Mouse (Mus musculus) ES-E14 (cell line): ENCODE data around the gene Panx3. TPM values are rescaled to one million over a fixed set of nuclear protein-coding genes. Genes with fewer than 3 reads are reported as not detected.

Experiments used
- DNase-seq: peaks from one replicate; pipeline ENCODE4 v3.0.0-alpha.2; 2013; ENCODE audit warnings: low read depth, low spot score
- H3K27ac ChIP-seq: 2 replicates; pipeline ENCODE4 v1.5.1; 2012; ENCODE audit warnings: low read depth, mild to moderate bottlenecking, low read length, moderate library complexity, mixed read lengths; ENCODE audit not compliant: poor library complexity, insufficient read depth, severe bottlenecking
- H3K36me3 ChIP-seq: 2 replicates; pipeline ENCODE4 v1.6.1; 2012; ENCODE audit warnings: mild to moderate bottlenecking, low read length, moderate library complexity, mixed read lengths; ENCODE audit not compliant: control insufficient read depth, poor library complexity, insufficient read depth, severe bottlenecking
- H3K4me1 ChIP-seq, 2 experiments: fragments of 150-350 bp in 1 of 2; sonication (generic) in 1 of 2; 2 replicates each; pipeline ENCODE4 v1.6.1; 2012; ENCODE audit warnings: low read length in 2 of 2, mild to moderate bottlenecking in 1 of 2, mixed read lengths in 1 of 2; ENCODE audit not compliant: control insufficient read depth in 2 of 2, insufficient read depth in 2 of 2, poor library complexity in 1 of 2
- H3K4me3 ChIP-seq, 2 experiments: fragments of 150-350 bp in 1 of 2; sonication (generic) in 1 of 2; 2 replicates each; pipeline ENCODE4 v1.5.1; 2012; ENCODE audit warnings: low read length in 2 of 2, low read depth in 1 of 2, mild to moderate bottlenecking in 1 of 2, mixed read lengths in 1 of 2; ENCODE audit not compliant: insufficient read depth in 1 of 2, poor library complexity in 1 of 2, severe bottlenecking in 1 of 2
- H3K9ac ChIP-seq: 2 replicates; pipeline ENCODE4 v1.6.1; 2012; ENCODE audit warnings: low read depth, mild to moderate bottlenecking, low read length, mixed read lengths; ENCODE audit not compliant: poor library complexity, insufficient read depth, severe bottlenecking
- H3K9me3 ChIP-seq: fragments of 150-350 bp; sonication (generic); 2 replicates; pipeline ENCODE4 v1.6.1; 2012; ENCODE audit warnings: low read depth, mild to moderate bottlenecking, low read length; ENCODE audit not compliant: control insufficient read depth, insufficient read depth
- CHD2 ChIP-seq: IDR thresholded peaks from 2 replicates; pipeline ENCODE4 v1.6.1; 2014; ENCODE audit warnings: mild to moderate bottlenecking, low read depth, low read length, inconsistent platforms
- HCFC1 ChIP-seq: IDR thresholded peaks from 2 replicates; pipeline ENCODE4 v1.6.1; 2012; ENCODE audit warnings: low read length, inconsistent platforms, borderline replicate concordance; ENCODE audit not compliant: insufficient read depth
- MAFK ChIP-seq: IDR thresholded peaks from 2 replicates; pipeline ENCODE4 v1.6.1; 2014; ENCODE audit warnings: mild to moderate bottlenecking, low read depth, low read length, inconsistent platforms; ENCODE audit not compliant: insufficient read depth
- ZC3H11A ChIP-seq: IDR thresholded peaks from 2 replicates; pipeline ENCODE4 v1.6.1; 2012; ENCODE audit warnings: low read depth, mild to moderate bottlenecking, inconsistent platforms, low read length, borderline replicate concordance
- ZNF384 ChIP-seq: IDR thresholded peaks from 2 replicates; pipeline ENCODE4 v1.6.1; 2012; ENCODE audit warnings: low read depth, low read length, inconsistent platforms
- in situ Hi-C, 2 experiments: fragments of 600-800 bp; cut with MboI; formaldehyde crosslinking; loops; one replicate each; pipeline ENCODE4 v1.15.1; 2025; ENCODE audit warnings: low sequenced_read_pairs in 2 of 2, inconsistent platforms in 1 of 2; ENCODE audit not compliant: unreplicated experiment in 2 of 2
- total RNA-seq: library from RNA; depleted of rRNA; stranded (reverse); fragments of 300-350 nt; gene quantifications from 2 replicates; pipeline ENCODE4 v1.2.3, GENCODE M21; 2012

The Panx3 gene
- total RNA-seq, 1 experiment = 0.13 TPM

DNA sequence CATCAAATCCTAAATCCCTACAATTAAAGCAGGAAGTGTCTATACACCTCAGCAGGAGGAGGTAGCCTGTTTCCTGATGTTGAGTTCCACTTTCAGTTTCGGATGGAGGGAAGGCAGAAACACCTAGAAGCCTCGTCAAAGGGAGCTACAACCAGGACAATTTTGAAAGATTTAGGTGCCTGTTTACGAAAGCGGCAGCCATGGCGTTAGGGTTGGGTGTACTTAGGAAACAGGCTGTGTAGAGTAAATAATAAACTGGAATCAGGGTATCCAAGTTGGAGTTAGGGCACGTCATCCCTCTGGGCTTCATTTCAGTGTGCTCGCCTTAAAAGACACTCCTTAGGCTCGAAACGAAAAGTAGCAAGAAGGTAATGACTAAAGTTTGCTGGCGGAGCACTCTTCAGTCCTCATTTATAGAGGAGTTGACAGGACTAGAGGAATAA is 12.6 kb downstream of the Panx3 start:
- DNase-seq = no peak
- H3K36me3 ChIP-seq = peaks cover 19% of the 10 kb centered on the region
- no peak for TF ChIP-seq ZNF384
- TF ChIP-seq ZC3H11A = no peak
- TF ChIP-seq HCFC1 = no peak
- TF ChIP-seq MAFK = no peak
- TF ChIP-seq CHD2 = no peak
- peak overlapping the region; percentile 18; the same call in 1 of the 2 replicates for H3K27ac ChIP-seq
- peaks cover 0 to 3% of the 10 kb centered on the region in 2 experiments; a peak in 1 of 4 replicates for H3K4me1 ChIP-seq
- in situ Hi-C loops = no loop called here
- H3K9ac ChIP-seq = peak overlapping the region; percentile 92
- H3K4me3 ChIP-seq = peak overlapping the region; percentile 77 to 84
- H3K9me3 ChIP-seq = no peaks in the 10 kb centered on the region

DNA sequence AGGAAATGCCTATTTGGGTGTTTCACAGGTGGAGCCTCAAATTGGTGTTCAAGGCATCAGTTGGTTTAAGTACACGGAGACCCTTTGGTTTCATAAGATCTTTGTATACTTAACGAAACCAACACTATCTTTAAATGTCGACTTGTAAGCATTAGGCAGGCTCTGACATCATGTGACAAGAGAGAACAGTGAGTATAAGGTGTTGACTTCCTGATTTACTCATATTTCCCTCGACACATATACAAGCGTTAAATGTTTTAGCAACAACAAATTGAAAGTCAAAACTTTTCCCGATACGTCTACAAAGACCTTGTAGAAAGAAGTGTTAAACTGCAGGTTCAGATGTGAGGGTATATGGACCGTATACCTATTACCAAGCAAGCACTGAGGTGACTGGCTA is 13.1 kb downstream of the Panx3 start:
- Histone ChIP-seq H3K4me3 (peak overlapping the region; percentile 77 to 84), H3K36me3 (peaks cover 24% of the 10 kb centered on the region), H3K9me3 (no peaks in the 10 kb centered on the region), H3K4me1 (peaks cover 0 to 3% of the 10 kb centered on the region in 2 experiments; a peak in 1 of 4 replicates), H3K27ac (no peak overlapping the region), H3K9ac (no peak overlapping the region; the same call in 1 of the 2 replicates)
- no peak for DNase-seq
- in situ Hi-C loops = no loop called here
- TF ChIP-seq CHD2 (no peak), ZNF384 (no peak), MAFK (no peak), ZC3H11A (no peak), HCFC1 (no peak)

DNA sequence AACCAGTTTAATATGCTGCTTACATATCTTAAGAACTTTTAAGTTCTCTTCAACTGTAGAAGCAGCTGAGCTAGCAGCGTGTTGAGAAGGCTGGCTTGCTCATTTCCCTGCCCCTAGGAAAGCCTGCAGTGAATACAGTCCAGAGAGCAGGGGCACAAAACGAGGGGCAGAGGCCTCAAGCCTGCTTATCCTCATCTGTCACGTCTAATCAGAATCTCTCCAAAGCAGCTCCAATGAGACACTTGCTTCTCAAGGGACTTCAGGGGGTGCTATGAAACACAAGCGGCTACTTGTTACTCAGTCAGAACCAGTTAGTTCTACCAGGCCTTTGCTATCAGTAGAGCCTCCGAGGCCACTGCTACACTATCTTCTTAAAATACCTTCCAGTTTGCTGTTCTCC is 15.2 kb downstream of the Panx3 start:
- Histone ChIP-seq H3K4me3 (no peak overlapping the region), H3K4me1 (peaks cover 0 to 3% of the 10 kb centered on the region in 2 experiments; a peak in 1 of 4 replicates), H3K9ac (no peak overlapping the region), H3K9me3 (no peaks in the 10 kb centered on the region), H3K36me3 (peaks cover 37% of the 10 kb centered on the region), H3K27ac (no peak overlapping the region)
- DNase-seq = no peak
- in situ Hi-C loops = no loop called here
- no peak for TF ChIP-seq ZNF384
- no peak for TF ChIP-seq ZC3H11A
- TF ChIP-seq HCFC1 = no peak

DNA sequence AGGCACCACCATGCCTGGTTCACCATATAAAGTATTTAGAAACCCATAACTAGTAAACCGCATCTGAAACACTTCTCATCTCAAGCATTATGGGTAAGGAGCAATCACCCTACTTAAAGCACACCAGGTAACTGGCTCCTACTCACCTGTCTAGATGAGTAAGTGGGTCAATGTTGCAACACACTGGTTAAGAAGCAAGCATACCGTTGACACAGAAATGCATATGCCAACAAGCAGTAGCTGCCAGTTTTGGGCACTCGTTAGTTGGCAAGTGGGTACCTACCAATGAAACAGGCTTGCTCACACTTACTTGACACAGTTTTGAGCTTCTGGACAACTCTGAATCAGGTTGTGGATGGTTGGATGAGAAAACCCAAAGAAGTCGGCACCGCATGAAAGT is 18.4 kb downstream of the Panx3 start:
- H3K4me3 ChIP-seq = no peak overlapping the region
- H3K9me3 ChIP-seq = no peaks in the 10 kb centered on the region
- TF ChIP-seq MAFK = no peak
- no peak for TF ChIP-seq ZC3H11A
- TF ChIP-seq HCFC1 = no peak
- no peak overlapping the region for H3K9ac ChIP-seq
- DNase-seq = no peak
- H3K27ac ChIP-seq = no peak overlapping the region
- in situ Hi-C loops = no loop called here
- H3K4me1 ChIP-seq = no peaks in the 10 kb centered on the region
- H3K36me3 ChIP-seq = peaks cover 39% of the 10 kb centered on the region

DNA sequence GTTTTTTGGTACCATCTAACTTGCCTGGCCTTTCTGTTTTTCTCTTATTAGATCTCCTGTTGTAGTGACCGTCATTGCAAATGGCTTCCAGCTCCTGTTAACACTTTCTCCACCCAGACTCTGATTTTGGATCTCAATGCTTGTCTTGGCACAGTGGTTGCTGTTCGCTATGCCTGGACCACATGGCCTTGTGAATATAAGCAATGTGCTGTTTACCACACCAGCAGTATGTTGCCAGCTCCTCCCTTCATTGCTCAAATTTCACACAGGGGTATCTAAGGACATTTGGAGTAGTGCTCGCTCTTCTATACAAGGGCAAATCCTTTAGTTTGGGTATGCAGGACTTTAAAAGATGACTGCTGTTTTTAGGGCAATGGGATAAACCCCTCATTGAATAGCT is 22.8 kb downstream of the Panx3 start:
- DNase-seq = no peak
- Histone ChIP-seq H3K4me1 (no peaks in the 10 kb centered on the region), H3K36me3 (peaks cover 18% of the 10 kb centered on the region), H3K4me3 (no peak overlapping the region), H3K27ac (no peak overlapping the region), H3K9me3 (no peaks in the 10 kb centered on the region), H3K9ac (no peak overlapping the region)
- no peak for TF ChIP-seq ZNF384
- TF ChIP-seq HCFC1 = no peak
- no peak for TF ChIP-seq ZC3H11A
- no peak for TF ChIP-seq CHD2
- no peak for TF ChIP-seq MAFK
- in situ Hi-C loops = no loop called here
